Mouse (Mus musculus) cerebellum, adult 9-11 months (tissue): ENCODE measurements around the gene Zmpste24.
"Not testable (repeated sequence)": the region's sequence is repeated elsewhere in the genome, so short reads cannot be mapped to it uniquely, and the experiment has no call there.

Experiments
- DNase-seq: peaks from one replicate; pipeline ENCODE4 v3.0.0; 2022

Zmpste24 gene

DNA sequence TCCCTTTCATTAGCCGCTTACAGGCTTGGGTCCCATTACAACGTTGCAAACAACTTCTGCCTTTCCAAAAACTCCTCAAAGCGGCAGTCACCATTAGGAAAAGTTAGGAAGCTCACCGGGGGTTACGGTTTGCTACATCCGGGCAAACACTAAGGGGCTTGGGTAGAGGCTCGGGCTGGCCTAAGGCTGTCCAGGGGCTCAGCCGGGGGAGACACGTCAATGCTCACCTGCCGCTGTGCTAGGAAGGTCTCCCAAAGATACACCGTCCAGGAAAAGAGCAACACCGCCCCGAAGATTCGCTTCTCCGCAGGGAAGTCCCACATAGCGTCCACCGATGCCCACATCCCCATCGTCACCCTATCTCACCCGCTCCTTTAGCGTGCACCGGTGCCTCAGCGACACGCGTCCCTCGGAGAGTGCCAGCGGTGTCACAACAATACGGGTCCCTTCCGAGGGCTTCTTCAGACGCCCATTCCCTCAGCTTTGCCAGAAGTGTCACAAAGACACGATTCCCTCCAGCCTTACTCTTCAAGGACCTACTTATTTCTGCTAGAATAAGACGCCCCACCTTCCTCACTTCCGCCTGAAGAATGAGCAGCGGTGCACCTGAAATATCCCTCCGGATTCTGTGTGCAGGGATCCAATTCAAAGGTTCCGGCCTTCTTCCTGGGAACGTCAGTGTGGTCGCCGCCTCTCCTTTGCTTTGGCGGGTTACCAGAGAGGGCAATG, at the start of gene Zmpste24:
Gene Zmpste24, minus strand, starts transcription at position 592 of the 729 bp plus-strand sequence.
- peak; percentile 86 for DNase-seq

DNA sequence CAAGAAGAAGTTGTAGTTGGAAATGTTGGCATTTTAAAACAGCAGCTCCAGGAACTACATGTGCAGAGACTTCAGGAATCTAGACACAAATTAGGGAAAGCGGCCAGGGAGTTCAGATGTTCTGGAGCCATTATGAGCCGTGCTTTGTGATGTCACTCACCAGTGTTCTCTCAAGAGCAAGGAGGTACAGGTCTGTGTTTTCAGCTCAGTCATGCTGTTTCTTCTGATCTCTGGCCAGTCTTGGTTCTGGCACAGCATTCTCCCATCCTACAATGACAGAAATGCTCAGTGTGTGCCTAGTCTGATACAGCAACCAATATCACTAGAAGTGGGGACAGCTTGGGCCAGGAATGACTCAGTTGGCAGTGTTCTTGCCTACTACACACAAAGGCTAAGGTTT, 11.1 kb upstream of the Zmpste24 start, which contains the start of gene Tmco2:
Gene Tmco2, minus strand, starts transcription at position 101 of the 400 bp plus-strand sequence.
- no peak for DNase-seq

DNA sequence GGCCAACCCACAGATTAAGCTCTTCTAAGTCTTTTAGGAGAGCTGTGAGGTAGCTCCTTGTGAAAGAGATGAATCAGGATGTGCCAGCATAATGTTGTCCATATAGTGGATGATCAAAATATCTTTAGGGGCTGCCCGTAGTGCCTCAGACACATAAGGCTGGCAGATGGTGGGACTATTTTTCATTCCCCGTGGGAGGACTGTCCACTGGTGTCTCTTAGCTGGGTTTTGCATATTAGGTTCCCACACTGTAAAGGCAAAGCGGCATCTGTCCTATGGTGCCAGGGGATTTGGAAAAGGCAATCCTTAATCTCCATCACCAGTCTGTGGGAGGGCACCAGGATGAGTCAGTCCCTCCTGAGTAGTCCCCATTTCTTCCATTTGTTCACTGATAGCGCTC, 5.3 kb upstream of the Zmpste24 start:
- DNase-seq, result no peak

DNA sequence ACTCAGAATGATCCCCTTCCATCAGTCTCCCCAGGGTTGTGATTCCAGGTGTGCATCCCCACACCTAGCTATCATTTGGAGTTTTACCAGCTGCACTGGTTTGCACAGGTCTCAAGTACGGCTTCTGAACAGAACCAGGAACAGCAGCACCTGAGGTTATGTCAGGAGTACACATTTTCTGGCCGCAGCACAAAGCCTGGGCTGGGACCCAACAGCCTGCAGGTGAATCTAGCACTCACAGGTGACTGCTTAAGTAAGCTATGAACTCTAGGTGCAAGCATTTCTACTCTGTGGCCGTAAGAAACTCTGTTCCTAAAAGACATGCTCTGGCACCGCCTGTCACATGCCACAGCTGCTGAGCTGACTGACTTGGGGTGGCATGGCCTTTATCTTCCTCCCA, 7.8 kb downstream of the Zmpste24 start:
- no peak for DNase-seq

DNA sequence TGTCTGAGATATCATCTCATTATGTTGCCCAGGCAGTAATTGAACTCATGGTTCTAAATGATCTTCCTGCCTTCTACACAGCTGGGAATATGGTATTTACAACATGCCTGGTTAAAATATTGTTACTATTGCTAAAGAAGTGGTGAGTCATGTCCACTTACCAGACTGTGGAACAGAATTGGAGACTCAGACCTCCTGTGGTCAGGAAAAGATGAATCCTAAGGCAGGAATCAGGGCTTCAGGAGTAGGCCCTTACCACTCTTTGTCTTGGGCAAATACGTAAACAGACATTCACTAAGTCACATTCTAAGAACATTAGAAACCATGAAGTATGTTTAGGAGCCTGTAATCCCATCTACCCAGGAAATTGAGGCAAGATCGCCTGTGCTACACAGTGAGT, 9.3 kb downstream of the Zmpste24 start:
- DNase-seq, result no peak

DNA sequence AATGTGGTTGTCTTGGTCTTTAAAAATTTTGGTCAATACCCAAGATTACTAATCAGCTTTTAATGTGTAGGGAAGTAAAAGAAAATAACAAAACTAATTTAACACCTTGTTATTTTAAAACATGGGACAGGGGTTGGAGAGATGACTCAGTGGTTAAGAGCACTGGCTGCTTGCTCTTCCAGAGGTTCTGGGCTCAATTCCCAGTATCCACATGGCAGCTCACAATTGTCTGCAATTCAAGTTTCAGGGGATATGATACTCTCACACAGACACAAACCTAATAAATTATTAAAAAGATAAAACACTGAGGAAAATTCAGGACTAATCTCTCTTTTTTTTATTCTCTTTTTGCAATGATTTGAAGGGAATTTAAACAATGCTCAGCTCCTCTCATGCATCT, 13.5 kb downstream of the Zmpste24 start:
- no peak for DNase-seq

DNA sequence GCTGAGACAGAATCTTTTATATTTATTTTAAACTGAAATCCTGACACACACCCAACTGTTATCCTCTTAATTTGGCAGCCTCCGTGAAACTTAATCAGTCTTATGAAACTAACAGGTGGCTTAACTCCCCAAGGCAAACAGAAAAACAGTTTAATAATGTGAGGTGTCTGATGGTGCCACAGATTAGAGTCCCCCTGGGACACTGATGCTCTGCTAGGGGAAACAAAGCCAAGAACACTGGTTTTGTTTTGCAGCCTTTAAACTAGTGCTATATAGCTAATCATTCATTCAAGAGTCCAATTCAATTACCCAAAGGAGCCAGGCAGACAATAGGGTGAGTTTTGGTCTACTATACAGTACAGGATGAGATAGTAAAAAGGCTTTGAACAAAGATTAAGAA, 17.6 kb downstream of the Zmpste24 start:
- DNase-seq, result no peak

DNA sequence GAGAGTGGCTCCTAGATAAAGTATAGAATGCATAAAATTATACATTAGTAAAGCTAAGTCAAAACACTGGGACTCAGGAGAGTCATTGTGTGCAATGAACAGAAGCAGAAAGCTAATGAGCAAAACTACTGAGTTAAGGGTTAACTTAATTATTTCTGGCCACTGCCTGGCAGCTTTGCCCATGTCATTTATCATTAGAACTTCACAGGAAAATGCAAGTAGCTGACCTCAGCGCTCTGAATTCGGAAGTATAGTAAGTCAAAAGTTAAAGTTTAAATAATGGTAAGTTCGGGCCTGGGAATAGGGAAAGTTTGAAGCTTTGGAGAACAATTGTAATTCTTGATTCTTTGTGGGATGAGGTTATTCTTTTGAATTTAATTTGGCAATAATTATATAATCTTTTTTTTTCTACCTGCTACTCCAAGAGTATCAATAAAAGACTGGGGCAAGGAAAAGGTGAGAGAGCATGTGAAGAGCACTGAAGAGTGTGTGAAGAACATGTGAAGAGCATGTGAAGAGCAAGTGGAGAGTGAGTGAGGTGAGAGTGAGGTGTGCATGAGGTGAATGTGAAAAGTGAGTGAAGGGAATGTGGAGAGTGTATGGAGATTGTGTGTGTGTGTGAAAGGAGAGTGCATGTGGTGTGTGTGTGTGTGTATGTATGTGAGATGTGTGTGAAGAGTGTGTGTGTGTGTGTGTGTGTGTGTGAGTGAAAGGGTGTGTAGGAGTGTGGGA, 20.0 kb downstream of the Zmpste24 start:
- no peak for DNase-seq

DNA sequence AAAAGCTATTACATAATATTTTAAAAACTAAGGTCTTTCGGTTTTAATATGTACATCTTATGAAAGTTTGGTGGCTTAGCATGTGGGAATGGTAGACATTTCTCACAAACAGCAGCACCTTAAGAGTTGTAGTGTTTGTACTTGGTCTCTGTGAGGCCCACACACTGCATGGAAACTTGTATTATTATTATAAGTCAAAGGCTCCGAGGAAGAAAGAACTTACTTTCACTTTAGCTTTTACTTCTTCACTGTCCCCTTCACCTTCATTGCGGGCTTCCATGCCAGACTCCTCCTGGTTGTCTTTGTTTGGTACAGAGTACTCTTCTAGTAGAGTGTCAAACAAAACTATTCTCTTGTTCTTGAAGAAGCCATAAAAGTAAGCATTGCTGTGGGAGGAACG, 23.8 kb downstream of the Zmpste24 start:
- no peak for DNase-seq

DNA sequence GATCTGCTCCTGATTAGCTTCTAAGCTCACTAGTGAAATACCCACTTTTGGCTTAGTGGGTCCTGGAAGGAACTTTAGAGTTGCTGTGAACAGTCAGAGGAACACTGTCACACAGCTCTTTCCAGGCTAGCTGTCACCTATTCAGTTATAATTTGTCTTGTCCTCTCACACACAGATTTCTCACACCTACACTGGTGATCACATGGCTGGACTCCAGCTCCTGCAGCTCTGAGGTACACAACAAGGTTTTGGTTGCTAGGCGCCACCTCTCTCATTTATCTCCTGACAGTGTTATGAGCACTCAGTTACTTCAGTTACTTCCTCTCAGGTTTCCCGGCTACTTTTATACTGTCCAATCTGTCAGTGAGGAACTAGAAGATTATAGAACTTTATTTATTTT, 32.7 kb downstream of the Zmpste24 start:
- no peak for DNase-seq

DNA sequence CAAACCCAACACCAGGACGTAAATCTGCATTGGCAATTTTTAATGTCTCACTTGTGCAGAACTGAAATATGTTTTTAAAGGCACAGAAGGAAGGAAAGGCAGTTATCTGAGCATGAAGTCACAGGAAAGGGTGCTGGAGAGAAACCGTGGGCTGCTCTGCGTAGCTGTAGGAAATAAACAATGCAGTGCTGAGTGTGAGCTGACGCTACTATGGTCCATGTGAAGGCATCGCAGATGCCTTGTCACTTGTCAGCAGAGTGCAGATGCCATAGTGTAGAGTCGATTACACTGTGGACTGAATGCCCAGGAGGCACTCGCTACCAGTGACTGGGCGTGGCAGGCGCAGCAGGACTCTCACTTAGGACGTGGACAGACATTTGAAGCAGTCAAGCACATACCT, 38.8 kb downstream of the Zmpste24 start:
- not testable (repeated sequence) for DNase-seq

DNA sequence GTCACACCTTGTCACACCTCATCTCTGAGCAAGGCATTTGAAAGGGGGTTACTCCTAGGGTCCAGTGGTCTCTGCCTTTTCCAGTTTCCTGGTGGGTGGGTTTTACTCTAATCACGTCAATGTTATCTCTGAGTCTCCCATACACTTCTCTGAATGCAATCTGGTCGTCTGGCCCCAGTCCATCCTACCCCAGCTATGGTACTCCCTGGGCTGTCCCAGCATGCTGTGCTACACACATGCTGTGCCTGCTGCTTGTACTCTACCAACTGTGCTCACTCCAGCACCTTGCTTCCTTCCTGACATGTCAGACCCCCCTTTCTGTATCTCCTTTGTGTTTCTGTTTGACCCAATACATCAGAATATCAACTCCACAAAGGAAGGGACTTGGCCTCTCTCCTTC, 41.0 kb downstream of the Zmpste24 start:
- no peak for DNase-seq

DNA sequence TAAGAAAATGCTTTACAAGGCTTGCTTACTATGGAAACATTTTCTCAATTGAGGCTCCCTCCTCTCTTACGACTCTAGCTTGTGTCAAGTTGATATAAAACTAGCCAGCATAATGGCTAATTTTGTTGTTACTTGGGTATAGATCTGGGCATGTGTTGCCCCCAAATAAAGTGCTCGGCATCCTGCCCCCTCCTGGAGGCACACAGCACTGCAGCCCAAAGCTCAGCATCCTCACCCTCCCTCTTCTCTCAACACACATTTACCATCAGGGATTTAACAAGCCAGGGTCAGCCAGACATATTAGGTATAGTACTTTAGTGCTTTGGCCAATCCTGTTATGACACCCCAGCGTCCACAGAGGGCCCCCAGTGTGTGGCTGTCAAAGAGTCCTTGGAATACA, 41.7 kb downstream of the Zmpste24 start:
- DNase-seq, result no peak

DNA sequence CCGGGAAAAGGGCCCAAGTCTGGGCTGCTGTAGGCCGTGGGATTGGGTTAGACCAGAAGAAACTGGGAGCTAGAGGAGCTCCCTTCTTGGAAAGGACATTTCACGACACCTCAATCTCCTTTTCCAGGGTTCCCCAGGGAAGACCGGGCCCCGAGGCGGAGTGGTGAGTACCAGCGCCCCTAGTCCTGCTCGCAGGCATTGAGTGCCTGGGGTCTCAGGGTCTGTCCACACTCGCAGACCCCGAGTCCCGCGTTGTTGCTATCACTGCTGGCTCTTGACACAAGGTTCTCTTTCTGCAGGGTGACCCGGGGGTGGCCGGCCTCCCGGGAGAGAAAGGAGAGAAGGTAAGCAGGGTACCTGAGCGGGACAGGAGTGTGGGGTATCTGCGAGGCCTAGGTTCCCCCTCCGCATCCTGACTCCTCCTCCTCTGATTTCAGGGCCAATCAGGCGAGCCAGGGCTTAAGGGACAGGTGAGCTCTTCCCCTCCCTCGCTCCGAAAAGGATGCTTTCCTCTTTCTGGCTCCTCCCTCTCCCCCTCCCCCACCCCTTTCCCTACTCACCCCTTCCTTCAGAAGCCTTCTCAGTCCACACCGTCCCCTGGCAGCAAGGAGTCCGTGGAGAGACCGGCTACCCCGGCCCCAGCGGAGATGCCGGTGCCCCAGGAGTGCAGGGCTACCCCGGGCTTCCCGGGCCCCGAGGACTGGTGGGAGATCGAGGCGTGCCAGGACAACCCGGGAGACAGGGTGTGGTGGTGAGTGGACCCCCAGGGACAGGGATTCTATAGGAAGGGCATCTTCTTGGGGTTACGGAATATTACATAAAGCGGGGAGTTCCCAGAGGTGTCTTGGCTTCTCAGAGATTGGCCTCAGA, 45.4 kb downstream of the Zmpste24 start:
- DNase-seq, result peak; percentile 82

DNA sequence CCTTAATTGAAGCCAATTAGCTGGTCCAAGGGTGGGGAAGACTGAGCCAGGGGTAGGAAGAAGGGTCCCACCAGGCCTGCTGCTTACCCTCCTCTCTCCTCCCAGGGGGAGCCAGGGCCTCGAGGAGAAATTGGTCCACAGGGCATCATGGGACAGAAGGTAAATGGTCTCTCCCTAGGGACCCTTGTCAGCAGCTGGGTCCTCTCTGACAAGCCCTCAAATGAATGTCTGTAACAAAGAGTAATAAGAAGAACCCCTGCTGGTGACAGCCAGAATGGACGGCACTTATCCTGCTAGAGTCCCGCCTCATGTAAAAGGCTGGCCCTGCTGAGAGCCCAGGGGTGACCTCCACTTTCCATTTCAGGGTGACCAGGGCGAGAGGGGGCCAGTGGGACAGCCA, 46.2 kb downstream of the Zmpste24 start:
- peak; percentile 40 for DNase-seq

DNA sequence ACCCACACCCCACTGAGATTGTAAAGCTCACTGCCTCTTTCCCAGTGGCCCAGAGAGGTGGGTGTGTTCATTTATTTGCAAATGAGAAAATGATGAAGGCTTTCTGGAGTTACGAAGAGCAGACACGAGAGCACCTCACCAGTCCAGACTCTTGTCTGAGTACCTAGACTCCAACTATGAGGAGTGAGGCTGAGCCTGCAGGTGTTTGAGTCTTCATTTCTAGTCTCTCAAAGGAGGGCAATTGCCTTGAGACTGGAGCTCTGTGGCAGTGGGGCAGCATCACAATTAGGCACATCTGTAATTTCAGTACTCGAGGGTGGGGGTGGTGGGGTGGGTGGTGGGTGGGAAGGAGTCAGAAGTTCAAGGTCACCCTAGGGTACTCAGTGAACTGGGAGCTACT, 55.1 kb downstream of the Zmpste24 start:
- no peak for DNase-seq

DNA sequence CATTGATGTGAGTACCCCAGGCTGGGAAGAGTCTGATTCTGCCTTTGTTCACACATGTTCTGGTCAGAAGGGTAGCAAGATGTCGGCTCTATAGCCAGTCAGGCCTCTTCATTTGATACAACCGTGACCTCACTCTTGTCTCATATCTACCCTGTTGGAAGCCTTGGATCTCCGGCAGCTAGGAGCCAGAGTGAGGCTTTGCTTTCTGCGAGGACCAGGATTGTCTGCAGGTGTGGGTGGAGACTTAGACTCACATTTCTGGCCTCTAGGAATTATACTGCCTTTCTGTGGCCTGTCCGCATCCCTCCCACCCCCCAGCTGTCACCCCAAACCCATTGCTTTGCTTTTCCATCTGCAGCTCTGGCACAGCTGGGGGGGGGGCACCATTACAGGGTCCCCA, 55.6 kb downstream of the Zmpste24 start:
- DNase-seq, result no peak

DNA sequence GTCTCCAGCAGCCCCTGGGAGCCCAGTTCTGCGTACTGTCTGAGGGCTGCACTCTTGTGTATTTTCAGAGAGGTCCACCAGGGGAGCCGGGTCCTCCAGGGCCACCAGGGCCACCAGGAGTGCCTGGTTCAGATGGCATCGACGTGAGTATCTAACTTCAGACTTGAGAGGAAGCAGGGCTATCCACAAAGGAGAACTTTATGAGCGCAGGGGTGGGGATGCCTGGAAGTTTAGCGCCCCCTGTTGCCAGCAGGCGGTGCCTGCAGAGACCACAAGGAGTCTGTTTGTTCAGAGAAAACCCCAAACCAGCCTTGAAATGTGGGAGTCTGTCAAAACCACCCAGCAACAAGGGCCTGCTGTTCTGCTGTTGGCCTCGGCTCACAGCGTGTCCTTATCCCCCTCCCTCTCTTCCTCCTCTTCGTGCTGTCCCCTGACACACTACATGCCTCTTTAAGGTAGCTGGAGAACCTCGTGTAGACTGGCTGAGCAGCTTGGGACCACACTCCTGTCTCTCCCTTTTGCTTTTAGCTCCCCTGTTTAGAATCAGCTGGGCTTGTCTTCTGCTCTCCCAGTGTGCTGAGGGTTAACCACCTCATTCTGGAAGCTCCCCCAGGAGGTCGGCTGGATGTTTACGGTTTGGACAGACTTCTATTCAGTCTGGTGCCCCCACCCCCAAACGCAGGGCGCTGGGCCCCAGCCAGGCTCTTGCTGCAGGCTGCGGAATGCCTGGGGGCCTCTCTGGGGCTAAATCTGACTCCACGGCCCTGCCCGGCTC, 57.0 kb downstream of the Zmpste24 start:
- peak; percentile 67 for DNase-seq

DNA sequence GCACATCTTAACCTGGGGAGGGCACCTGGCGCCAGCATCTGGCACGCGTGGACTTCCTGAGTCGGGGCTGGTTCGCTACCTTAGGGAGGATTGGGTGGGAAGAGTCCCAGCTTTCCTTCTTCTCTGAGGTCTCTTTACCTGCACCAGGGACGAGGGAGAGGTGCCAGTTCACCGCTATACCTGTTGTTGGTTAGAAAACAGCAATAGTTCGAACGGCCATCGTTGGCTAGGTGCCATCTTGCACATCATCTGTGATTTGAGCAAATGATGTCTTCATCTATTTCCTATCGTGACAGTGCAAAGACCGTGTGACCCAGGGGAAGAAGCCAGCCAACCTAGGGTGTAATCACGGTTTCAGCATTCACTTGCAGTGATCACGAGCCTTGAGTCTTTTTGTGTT, 57.7 kb downstream of the Zmpste24 start:
- DNase-seq, result peak; percentile 18

DNA sequence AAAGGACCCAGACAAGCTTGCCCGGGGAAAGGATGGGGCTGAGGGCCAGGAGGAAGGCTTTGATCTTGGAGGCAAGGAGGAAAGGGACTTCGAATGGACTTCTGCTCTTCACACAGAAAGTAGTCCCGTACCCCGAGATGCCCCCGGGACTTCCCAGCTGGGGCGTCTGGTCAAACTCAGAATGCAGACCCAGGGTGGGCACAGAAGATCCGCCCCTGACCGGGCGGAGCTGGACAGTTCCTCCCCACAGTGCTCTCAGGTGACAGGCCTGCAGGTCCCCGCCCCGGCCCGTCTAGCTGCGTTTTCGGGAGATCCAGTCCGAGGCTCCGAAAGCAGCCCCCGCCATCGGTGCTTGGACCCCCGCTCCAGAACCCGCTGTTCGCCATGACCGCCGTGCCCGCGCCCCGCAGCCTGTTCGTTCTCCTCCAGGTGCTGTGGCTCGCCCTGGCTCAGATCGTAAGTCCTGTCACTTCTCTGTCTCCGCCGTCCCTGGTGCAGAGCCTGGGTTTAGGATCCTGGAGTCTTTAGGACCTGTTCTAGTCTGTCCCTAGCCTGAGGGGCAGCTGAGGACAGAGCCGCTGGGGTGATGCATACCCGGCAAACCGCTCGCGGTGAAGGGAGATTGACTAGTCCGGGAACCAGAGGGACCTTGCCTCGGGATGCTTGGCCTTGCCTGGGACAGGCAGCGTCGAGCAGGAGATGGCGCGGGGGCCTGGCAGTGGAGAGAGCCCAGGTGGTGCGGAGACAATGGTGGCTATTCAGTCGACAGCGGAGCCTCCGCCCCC, 58.5 kb downstream of the Zmpste24 start, which contains the start of gene Col9a2:
Gene Col9a2, plus strand, starts transcription at position 55 of the 785 bp plus-strand sequence.
- DNase-seq, result no peak

DNA sequence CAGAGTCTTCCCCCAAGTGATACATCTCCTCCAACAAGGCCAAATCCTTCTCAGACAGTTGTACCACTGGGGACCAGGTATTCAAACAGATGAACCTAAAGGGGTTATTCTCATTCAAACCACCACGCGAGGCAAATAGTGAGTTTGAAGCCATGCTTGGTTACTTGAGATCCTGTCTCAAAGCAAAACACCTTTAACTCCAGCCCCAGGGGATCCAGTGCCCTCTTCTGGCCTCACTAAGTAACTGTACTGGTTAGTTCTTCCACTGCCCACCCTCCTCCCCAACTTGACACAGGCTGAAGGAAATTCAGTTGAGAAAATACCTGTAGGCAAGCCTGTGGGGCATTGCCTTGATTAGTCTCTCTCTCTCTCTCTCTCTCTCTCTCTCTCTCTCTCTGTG, 65.0 kb downstream of the Zmpste24 start:
- no peak for DNase-seq

DNA sequence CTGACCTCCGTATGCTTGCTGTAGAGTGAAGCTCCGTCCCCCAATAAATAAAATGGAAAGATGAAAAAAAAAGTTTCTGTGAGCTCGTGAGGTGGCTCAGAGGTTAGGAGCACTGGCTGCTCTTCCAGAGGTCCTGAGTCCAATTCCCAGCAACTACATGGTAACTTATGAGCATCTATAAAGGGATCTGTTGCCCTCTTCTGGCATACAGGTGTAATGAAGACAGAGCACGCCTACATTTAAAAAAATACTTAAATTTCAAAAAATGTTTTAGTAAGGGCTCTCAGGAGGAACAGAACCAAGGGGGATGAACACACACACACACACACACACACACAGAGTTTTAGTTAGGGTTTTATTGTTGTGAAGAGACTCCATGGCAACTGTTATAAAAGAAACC, 66.6 kb downstream of the Zmpste24 start:
- DNase-seq, result no peak
